Mouse (Mus musculus) midbrain, embryonic 16.5 days (tissue): ENCODE data around the gene Gm17720. TPM values are rescaled to one million over a fixed set of nuclear protein-coding genes. Genes with fewer than 3 reads are reported as not detected.
"Not testable (repeated sequence)": the region's sequence is repeated elsewhere in the genome, so short reads cannot be mapped to it uniquely, and the experiment has no call there.

Source experiments
- ATAC-seq: fragments of 200-750 bp; cut with Nextera tagmentation; 2 replicates; pipeline ENCODE4 v1.8.0; 2017; ENCODE audit warnings: moderate TSS enrichment
- H3K27ac ChIP-seq: fragments of 300-500 bp; sonication (generic); 2 replicates; pipeline ENCODE4 v1.5.1; 2014; ENCODE audit warnings: mild to moderate bottlenecking, low read length, mixed read lengths
- H3K27me3 ChIP-seq: fragments of 300-500 bp; sonication (generic); 2 replicates; pipeline ENCODE4 v1.6.1; 2014; ENCODE audit warnings: low read depth, low read length, mixed read lengths; ENCODE audit not compliant: control insufficient read depth, insufficient read depth
- H3K36me3 ChIP-seq: fragments of 300-500 bp; sonication (generic); 2 replicates; pipeline ENCODE4 v1.6.1; 2014; ENCODE audit warnings: mild to moderate bottlenecking, low read length, moderate library complexity, mixed read lengths; ENCODE audit not compliant: control insufficient read depth, insufficient read depth
- H3K4me1 ChIP-seq: fragments of 300-500 bp; sonication (generic); 2 replicates; pipeline ENCODE4 v1.6.1; 2014; ENCODE audit warnings: mild to moderate bottlenecking, low read length, mixed read lengths; ENCODE audit not compliant: control insufficient read depth, insufficient read depth
- H3K4me2 ChIP-seq: fragments of 300-500 bp; sonication (generic); 2 replicates; pipeline ENCODE4 v1.6.1; 2014; ENCODE audit warnings: mild to moderate bottlenecking, low read length, mixed read lengths
- H3K4me3 ChIP-seq: fragments of 300-500 bp; sonication (generic); 2 replicates; pipeline ENCODE4 v1.5.1; 2014; ENCODE audit warnings: low read depth, mild to moderate bottlenecking, low read length, moderate library complexity, mixed read lengths
- H3K9ac ChIP-seq: fragments of 300-500 bp; sonication (generic); 2 replicates; pipeline ENCODE4 v1.6.1; 2014; ENCODE audit warnings: low read depth, low read length, mixed read lengths
- H3K9me3 ChIP-seq: fragments of 300-500 bp; sonication (generic); replicated peaks from 2 replicates; pipeline ENCODE4 v1.6.1; 2014; ENCODE audit warnings: mild to moderate bottlenecking, low read length, mixed read lengths; ENCODE audit not compliant: control insufficient read depth, poor library complexity, severe bottlenecking
- WGBS: fragments of 180-500 bp; shearing (Covaris S2); extraction: QIAGEN DNeasy Blood & Tissue Kit; methylation state at CpG from one replicate; pipeline ENCODE4 v1.1.7; 2014; 5-methylcytosine and 5-hydroxymethylcytosine counted together
- polyA plus RNA-seq: library from polyadenylated mRNA; unstranded; fragments of >200 nt; fragmentation: Nextera tagmentation; extraction: Ambion mirVana; gene quantifications from 2 replicates; pipeline ENCODE4 v1.2.1, GENCODE M21; 2015

The Gm17720 gene
- polyA plus RNA-seq, 1 experiment from 2014 or later: not detected

GRCm38 (mm10) chr8:110033771-110034170, 68.8 kb downstream of the Gm17720 start:
- H3K36me3 ChIP-seq, H3K9ac ChIP-seq, H3K4me2 ChIP-seq, H3K27me3 ChIP-seq, H3K9me3 ChIP-seq, H3K4me1 ChIP-seq, ATAC-seq, H3K27ac ChIP-seq, H3K4me3 ChIP-seq: not testable (repeated sequence)
- WGBS: 33% methylated on average over 8 of the region's 8 CpGs

Other genes starting within 250 kb of the Gm17720 start
- 3.6 and 4.0 TPM in 2 replicates for gene Phlpp2, start 234.2 kb downstream of the Gm17720 start, polyA plus RNA-seq
- 2.2 and 2.4 TPM in 2 replicates for gene Marveld3, start 140.6 kb downstream of the Gm17720 start, polyA plus RNA-seq
- not detected in 2 replicates for gene Tat, start 112.3 kb downstream of the Gm17720 start, polyA plus RNA-seq
- gene Chst4, start 63.0 kb downstream of the Gm17720 start, polyA plus RNA-seq: not detected in 2 replicates
- 23.2 and 24.0 TPM in 2 replicates for gene Zfp612, start 23.0 kb downstream of the Gm17720 start, polyA plus RNA-seq
- not detected in 2 replicates for gene Gm21964, start 1.5 kb downstream of the Gm17720 start, polyA plus RNA-seq
- gene Calb2, start 65.5 kb upstream of the Gm17720 start, polyA plus RNA-seq: 290 and 313 TPM in 2 replicates
- 13.2 and 13.6 TPM in 2 replicates for gene Cmtr2, start 112.9 kb upstream of the Gm17720 start, polyA plus RNA-seq
- gene Hydin, start 164.2 kb upstream of the Gm17720 start, polyA plus RNA-seq: 0.25 and 0.45 TPM in 2 replicates